Mouse (Mus musculus) liver, embryonic 14.5 days (tissue): ENCODE results near the gene Tom1l2. TPM values are rescaled to one million over a fixed set of nuclear protein-coding genes. Genes with fewer than 3 reads are reported as not detected.

ENCODE experiments used
- ATAC-seq: fragments of 200-750 bp; cut with Nextera tagmentation; 2 replicates; pipeline ENCODE4 v1.8.0; 2017; ENCODE audit warnings: moderate number of reproducible peaks, mild to moderate bottlenecking, moderate library complexity; ENCODE audit not compliant: insufficient read depth
- DNase-seq, 3 experiments: peaks; one replicate each; pipeline ENCODE4 v3.0.0-alpha.2; 2012 to 2013; ENCODE audit warnings: low read depth in 3 of 3, low spot score in 3 of 3
- H3K27ac ChIP-seq: fragments of 300-500 bp; sonication (generic); 2 replicates; pipeline ENCODE4 v1.5.1; 2014; ENCODE audit warnings: moderate library complexity, mild to moderate bottlenecking, control low read depth, inconsistent platforms
- H3K27me3 ChIP-seq: fragments of 300-500 bp; sonication (generic); 2 replicates; pipeline ENCODE4 v1.6.1; 2014; ENCODE audit warnings: mild to moderate bottlenecking, low read length, moderate library complexity; ENCODE audit not compliant: control insufficient read depth, insufficient read depth
- H3K36me3 ChIP-seq: fragments of 300-500 bp; sonication (generic); replicated peaks from 2 replicates; pipeline ENCODE4 v1.6.1; 2014; ENCODE audit warnings: low read depth; ENCODE audit not compliant: control insufficient read depth, insufficient read depth
- H3K4me1 ChIP-seq, 2 experiments: fragments of 200-500 bp in 1 of 2; fragments of 300-500 bp in 1 of 2; sonication (generic) in 1 of 2; replicated peaks; 2 replicates each; pipeline ENCODE4 v1.6.1; 2012 to 2014; ENCODE audit warnings: antibody characterized with exemption in 1 of 2, inconsistent platforms in 1 of 2, low read length in 1 of 2; ENCODE audit not compliant: control insufficient read depth in 2 of 2, insufficient read depth in 2 of 2
- H3K4me2 ChIP-seq: fragments of 300-500 bp; sonication (generic); 2 replicates; pipeline ENCODE4 v1.6.1; 2014; ENCODE audit warnings: low read depth, mild to moderate bottlenecking, control low read depth, moderate library complexity
- H3K4me3 ChIP-seq, 2 experiments: fragments of 200-500 bp in 1 of 2; fragments of 300-500 bp in 1 of 2; sonication (generic) in 1 of 2; 2 replicates each; pipeline ENCODE4 v1.5.1; 2012 to 2014; ENCODE audit warnings: low read depth in 2 of 2, low read length in 2 of 2, mild to moderate bottlenecking in 2 of 2, control low read depth in 1 of 2, inconsistent platforms in 1 of 2, moderate library complexity in 1 of 2; ENCODE audit not compliant: insufficient read depth in 1 of 2
- H3K9ac ChIP-seq: fragments of 300-500 bp; sonication (generic); replicated peaks from 2 replicates; pipeline ENCODE4 v1.6.1; 2014; ENCODE audit warnings: mild to moderate bottlenecking, control low read depth, moderate library complexity
- H3K9me3 ChIP-seq: fragments of 300-500 bp; sonication (generic); 2 replicates; pipeline ENCODE4 v1.6.1; 2016; ENCODE audit warnings: low read length, mixed read lengths; ENCODE audit not compliant: control insufficient read depth
- CTCF ChIP-seq: IDR thresholded peaks from 2 replicates; pipeline ENCODE4 v1.5.1; 2016; ENCODE audit warnings: antibody characterized with exemption, low read depth, control low read depth
- EP300 ChIP-seq: IDR thresholded peaks from 2 replicates; pipeline ENCODE4 v1.6.1; 2016; ENCODE audit warnings: antibody characterized with exemption, low read depth
- WGBS: fragments of 180-500 bp; shearing (Covaris S2); extraction: QIAGEN DNeasy Blood & Tissue Kit; methylation state at CpG from one replicate; pipeline ENCODE4 v1.1.7; 2014; ENCODE audit not compliant: insufficient replicate concordance; 5-methylcytosine and 5-hydroxymethylcytosine counted together
- polyA plus RNA-seq, 2 experiments: library from polyadenylated mRNA; depleted of rRNA in 1 of 2; stranded (reverse) in 1 of 2; unstranded in 1 of 2; fragments of >200 nt; fragmentation: Nextera tagmentation in 1 of 2; extraction: Ambion mirVana in 1 of 2; gene quantifications; 2 replicates each; pipeline versions ENCODE4 v1.2.1 to v1.2.3; 2012 to 2014

Tom1l2 gene
- polyA plus RNA-seq, 2 experiments = 2.4 to 4.9 TPM

DNA sequence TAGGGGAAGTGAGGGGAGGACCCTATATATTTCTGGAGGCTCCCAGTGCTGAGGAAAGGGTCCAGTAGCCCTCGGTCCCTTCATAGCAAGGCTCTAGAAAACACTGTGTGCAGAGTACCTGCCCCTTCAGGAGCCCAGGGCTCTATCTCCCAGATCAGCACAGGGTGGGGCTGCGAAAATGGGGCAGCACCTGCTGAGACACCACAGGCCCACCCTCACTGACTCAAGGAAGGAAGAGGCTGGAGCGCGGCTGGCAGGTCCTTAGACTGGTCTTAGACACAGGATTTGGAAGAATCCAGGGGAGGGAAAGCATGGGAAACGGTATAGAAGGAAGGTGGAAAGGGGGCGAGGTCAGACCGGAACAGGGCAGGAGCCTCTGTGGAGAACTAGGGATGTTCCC, 122.2 kb downstream of the Tom1l2 start:
- 0 out of 2 replicates have a peak, but pooled peaks have one; percentile 11 for ATAC-seq
- Histone ChIP-seq H3K4me2 (no peak overlapping the region), H3K27me3 (no peaks in the 10 kb centered on the region), H3K4me3 (no peak overlapping the region), H3K9ac (no peak overlapping the region), H3K36me3 (no peaks in the 10 kb centered on the region), H3K9me3 (no peaks in the 10 kb centered on the region), H3K4me1 (no peaks in the 10 kb centered on the region), H3K27ac (no peak overlapping the region)
- DNase-seq = no peak
- WGBS = 75% methylated on average over 7 of the region's 7 CpGs
- TF ChIP-seq CTCF (no peak), EP300 (no peak)

DNA sequence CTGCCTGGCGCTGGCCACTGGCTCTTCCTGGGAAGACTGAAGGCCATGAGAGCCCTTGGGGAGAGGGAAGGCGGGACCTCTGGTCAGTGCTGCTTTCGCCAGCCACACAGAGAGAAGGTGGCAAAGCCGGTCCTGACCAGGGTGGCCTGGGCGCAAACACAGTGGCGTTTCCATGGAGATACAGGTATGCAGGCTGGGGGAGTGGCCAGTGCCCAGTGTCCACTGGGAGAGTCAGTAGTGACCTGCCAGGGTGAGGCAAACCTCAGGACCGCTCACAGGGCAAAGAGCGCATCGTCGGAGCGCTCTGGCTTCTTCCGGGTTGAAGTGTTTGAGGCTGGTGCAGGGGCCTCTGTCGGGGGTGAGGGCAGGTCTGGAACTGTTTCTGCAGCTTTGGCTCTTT, 122.9 kb downstream of the Tom1l2 start:
- TF ChIP-seq EP300 = no peak
- no peak for TF ChIP-seq CTCF
- Histone ChIP-seq H3K27me3 (no peaks in the 10 kb centered on the region), H3K4me3 (no peak overlapping the region), H3K27ac (no peak overlapping the region), H3K9me3 (no peaks in the 10 kb centered on the region), H3K9ac (no peak overlapping the region), H3K36me3 (no peaks in the 10 kb centered on the region), H3K4me1 (no peaks in the 10 kb centered on the region), H3K4me2 (no peak overlapping the region)
- WGBS = 83% methylated on average over 13 of the region's 13 CpGs
- ATAC-seq (no peak), DNase-seq (no peak)

DNA sequence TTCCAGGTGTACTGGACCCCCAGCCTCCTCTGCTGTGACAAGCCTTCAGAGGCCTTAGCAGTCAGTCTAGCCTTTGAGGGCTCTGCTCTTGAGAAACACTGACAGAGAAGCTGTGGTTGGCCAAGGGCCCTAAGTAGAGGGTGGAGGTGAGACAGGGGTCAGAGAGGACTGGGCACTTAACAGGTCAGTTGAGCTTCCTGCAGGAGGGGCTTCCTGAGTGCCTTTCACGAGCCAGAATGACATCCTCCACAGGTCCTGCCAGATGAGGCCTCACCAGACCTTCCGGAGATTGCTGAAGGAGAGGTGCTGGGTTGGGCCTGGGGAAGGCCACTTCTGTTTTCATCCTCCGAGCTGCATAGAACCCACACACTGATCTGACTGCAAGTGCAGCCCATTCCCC, 124.2 kb downstream of the Tom1l2 start:
- H3K9ac ChIP-seq = no peak overlapping the region
- no peaks in the 10 kb centered on the region for H3K9me3 ChIP-seq
- no peaks in the 10 kb centered on the region for H3K27me3 ChIP-seq
- H3K27ac ChIP-seq = no peak overlapping the region
- no peaks in the 10 kb centered on the region for H3K36me3 ChIP-seq
- no peak overlapping the region for H3K4me2 ChIP-seq
- WGBS = 60% methylated on average over 3 of the region's 3 CpGs
- H3K4me3 ChIP-seq = no peak overlapping the region
- ATAC-seq (no peak), DNase-seq (no peak)
- no peak for TF ChIP-seq CTCF
- no peak for TF ChIP-seq EP300
- H3K4me1 ChIP-seq = peaks cover 0 to 3% of the 10 kb centered on the region in 2 experiments; a peak in 2 of 4 replicates

DNA sequence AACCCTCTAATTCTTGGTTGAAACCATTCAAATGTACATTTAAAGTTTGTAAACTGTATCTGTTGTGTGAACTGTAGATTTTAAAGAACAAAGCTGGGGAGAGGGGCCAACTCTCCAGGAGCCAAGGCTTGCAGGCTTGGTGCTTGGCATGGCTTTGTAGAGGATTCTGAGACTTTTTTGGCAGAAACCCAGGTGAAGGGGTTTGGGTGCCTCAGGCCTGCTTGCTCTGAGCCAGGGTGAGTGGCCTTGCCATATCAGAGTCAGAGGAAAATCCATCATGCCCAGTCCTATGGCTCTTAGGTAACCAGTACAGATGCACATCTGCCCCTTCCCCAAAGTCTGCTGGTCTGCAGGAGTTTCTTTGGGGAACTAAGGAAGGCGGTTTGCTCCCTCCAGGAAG, 126.8 kb downstream of the Tom1l2 start:
- WGBS = 62% methylated on average over 1 of the region's 1 CpGs
- TF ChIP-seq EP300 (no peak), CTCF (no peak)
- no peak overlapping the region for H3K4me3 ChIP-seq
- ATAC-seq (no peak), DNase-seq (no peak)
- H3K4me2 ChIP-seq = no peak overlapping the region
- H3K27ac ChIP-seq = no peak overlapping the region
- H3K9me3 ChIP-seq = no peaks in the 10 kb centered on the region
- no peaks in the 10 kb centered on the region for H3K27me3 ChIP-seq
- H3K36me3 ChIP-seq = no peaks in the 10 kb centered on the region
- peaks cover 5 to 24% of the 10 kb centered on the region in 2 experiments for H3K4me1 ChIP-seq
- no peak overlapping the region for H3K9ac ChIP-seq

DNA sequence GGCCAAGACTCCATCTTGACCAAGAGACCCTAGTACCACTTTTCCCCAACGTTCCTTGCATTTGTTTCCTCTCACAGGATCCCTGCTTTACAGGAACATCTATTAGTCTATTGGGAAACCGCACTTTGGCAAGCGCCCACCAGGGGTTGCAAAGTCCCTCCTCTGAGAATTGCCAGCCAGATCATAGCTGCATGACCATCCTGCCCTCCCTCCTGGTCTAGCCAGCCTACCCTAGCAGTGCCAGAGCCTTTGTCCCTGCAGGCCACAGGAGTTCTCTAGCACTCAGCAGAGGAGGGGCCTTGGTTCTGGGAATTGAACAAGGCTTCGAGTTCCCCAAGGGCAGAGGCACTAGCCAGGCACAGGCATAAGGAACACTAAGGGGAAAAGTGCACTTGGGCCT, 128.0 kb downstream of the Tom1l2 start:
- H3K36me3 ChIP-seq = no peaks in the 10 kb centered on the region
- WGBS = 50% methylated on average over 4 of the region's 4 CpGs
- no peaks in the 10 kb centered on the region for H3K9me3 ChIP-seq
- TF ChIP-seq EP300 = no peak
- peak; percentile 50 for TF ChIP-seq CTCF
- DNase-seq (no peak), ATAC-seq (no peak)
- H3K27ac ChIP-seq = no peak overlapping the region
- no peak overlapping the region for H3K4me2 ChIP-seq
- H3K4me3 ChIP-seq = no peak overlapping the region
- peaks cover 10 to 29% of the 10 kb centered on the region in 2 experiments for H3K4me1 ChIP-seq
- no peak overlapping the region for H3K9ac ChIP-seq
- no peaks in the 10 kb centered on the region for H3K27me3 ChIP-seq
